Mouse (Mus musculus): Measurements from ENCODE around the gene Trnp1. TPM values are rescaled to one million over a fixed set of nuclear protein-coding genes. Genes with fewer than 3 reads are reported as not detected.
"Not testable (repeated sequence)": the region's sequence is repeated elsewhere in the genome, so short reads cannot be mapped to it uniquely, and the experiment has no call there.

Trnp1 gene
- polyA plus RNA-seq, 1 experiment: not detected

DNA sequence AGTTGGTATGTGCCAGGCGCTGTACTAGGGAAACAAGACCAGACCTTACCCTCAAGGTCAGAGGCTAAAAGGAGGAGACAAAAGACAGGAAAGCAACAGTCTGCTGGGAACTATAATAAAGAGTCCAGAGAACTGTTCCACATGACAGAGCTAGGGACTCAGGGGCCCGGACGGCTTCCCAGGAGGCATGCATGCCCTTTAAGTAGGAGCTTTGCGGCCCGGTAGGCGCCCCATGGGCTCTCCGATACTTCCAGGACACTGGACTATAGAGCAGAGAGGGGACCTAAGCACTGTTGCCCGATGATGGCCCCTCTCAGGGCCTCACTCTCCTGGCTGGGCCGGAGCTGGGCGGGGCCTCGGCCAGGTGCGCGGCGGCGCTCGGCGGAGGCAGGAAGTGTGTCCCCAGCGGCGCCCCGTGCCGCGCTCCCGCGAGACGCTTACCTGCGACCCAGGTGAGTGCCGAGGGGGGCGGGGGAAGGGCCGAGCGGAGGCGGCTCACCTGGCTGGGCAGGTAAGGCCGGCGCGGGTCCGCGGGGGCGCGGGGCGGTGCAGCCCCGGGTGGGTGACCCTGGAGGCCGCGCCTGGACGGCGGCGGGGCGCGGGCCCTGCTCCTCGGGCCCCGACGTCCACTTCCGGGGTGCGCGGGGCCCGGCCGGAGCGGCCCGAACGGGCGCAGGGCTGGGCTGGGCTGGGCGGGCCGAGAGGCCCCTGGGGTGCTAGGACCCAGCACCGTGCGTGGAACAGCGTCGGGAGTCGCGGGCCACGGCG, 20.4 kb upstream of the Trnp1 start, which contains the start of gene Kdf1:
Kdf1 (plus strand) TSS at position 363 of the 768 bp plus-strand sequence.
- Histone ChIP-seq H3K4me3 (replicated peaks) (peak within 1 kb of the TSS; percentile 52), H3K36me3 (ENCODE audit: control insufficient read depth) (no peaks in the 10 kb centered on the region), H3K9me3 (ENCODE audit: control insufficient read depth, low read length) (no peaks in the 10 kb centered on the region; the same call in 1 of the 2 replicates), H3K27me3 (ENCODE audit: control insufficient read depth) (peaks cover 46% of the 10 kb centered on the region), H3K4me1 (ENCODE audit: control insufficient read depth) (peaks cover 2% of the 10 kb centered on the region; the same call in 1 of the 2 replicates)
- TF ChIP-seq GATA1 (IDR thresholded peaks at IDR 0.05; ENCODE audit: low read length): no peak
- TF ChIP-seq TAL1 (IDR thresholded peaks at IDR 0.05; ENCODE audit: low read length): no peak

DNA sequence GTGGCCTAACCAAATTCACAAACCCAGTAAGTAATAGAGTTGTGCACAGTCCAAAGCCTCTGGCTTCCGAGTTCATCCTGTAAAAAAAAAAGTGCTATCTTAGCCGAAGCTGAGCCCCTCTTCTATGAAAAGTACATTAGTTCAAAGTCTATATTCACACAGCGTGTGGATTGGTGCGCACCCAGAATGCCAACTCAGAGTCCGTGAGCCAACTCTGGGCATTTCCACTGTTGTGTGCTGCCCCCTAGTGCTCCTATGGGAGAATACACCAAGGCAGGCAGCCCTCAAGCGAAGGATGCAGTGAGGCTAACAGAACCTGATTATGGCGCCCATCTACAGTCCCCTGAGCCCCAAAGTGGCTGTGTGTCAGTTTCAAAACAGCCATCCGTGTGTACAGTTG, 14.6 kb upstream of the Trnp1 start:
- H3K27me3 ChIP-seq (ENCODE audit: control insufficient read depth): peaks cover 10% of the 10 kb centered on the region

DNA sequence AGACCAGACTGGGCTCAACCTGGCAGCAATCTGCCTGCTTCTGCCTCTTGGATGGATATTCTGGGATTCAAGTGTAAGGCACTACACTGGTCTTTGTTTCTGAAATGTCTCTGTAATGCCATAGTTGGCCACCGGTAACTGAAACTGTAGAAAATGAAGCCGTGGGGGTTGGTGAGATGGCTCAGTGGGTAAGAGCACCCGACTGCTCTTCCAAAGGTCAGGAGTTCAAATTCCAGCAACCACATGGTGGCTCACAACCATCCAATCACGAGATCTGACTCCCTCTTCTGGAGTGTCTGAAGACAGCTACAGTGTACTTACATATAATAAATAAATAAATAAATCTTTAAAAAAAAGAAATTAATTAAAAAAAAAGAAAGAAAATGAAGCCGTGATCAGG, 14.2 kb upstream of the Trnp1 start:
- not testable (repeated sequence) for H3K4me1 ChIP-seq (ENCODE audit: control insufficient read depth); H3K4me3 ChIP-seq (replicated peaks); H3K36me3 ChIP-seq (ENCODE audit: control insufficient read depth); H3K9me3 ChIP-seq (ENCODE audit: control insufficient read depth, low read length); H3K27me3 ChIP-seq (ENCODE audit: control insufficient read depth)

More for the DNA sequence above, 14.6 kb upstream of the Trnp1 start:
- Histone ChIP-seq H3K4me3 (replicated peaks) (no peak overlapping the region), H3K9me3 (ENCODE audit: control insufficient read depth, low read length) (no peaks in the 10 kb centered on the region), H3K36me3 (ENCODE audit: control insufficient read depth) (no peaks in the 10 kb centered on the region), H3K4me1 (ENCODE audit: control insufficient read depth) (no peaks in the 10 kb centered on the region)
- no peak for TF ChIP-seq TAL1 (IDR thresholded peaks at IDR 0.05; ENCODE audit: low read length)
- no peak for TF ChIP-seq GATA1 (IDR thresholded peaks at IDR 0.05; ENCODE audit: low read length)

DNA sequence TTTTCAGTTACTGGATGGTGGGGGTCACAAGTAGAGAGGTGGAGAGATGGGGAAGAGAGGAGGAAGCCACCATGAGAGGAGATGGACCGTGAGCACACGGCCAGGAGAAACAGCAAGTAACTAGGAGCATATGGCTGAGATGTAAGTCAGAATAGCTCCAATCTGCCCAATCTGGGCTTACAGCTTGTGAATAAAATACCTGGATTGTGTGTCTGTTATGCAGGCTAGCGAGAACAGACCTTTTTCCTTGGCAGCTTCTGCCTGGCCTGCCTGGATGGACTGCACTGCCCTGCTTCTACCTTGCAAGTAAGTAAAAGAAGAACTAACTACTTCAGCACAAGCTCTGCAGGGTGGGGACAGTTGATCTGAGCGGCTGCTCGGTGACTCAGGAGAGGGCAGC, 12.7 kb upstream of the Trnp1 start:
- Histone ChIP-seq H3K36me3 (ENCODE audit: control insufficient read depth) (no peaks in the 10 kb centered on the region), H3K27me3 (ENCODE audit: control insufficient read depth) (peaks cover 16% of the 10 kb centered on the region), H3K9me3 (ENCODE audit: control insufficient read depth, low read length) (no peaks in the 10 kb centered on the region), H3K4me3 (replicated peaks) (no peak overlapping the region), H3K4me1 (ENCODE audit: control insufficient read depth) (no peaks in the 10 kb centered on the region)
- TF ChIP-seq TAL1 (IDR thresholded peaks at IDR 0.05; ENCODE audit: low read length) (no peak), GATA1 (IDR thresholded peaks at IDR 0.05; ENCODE audit: low read length) (no peak)

DNA sequence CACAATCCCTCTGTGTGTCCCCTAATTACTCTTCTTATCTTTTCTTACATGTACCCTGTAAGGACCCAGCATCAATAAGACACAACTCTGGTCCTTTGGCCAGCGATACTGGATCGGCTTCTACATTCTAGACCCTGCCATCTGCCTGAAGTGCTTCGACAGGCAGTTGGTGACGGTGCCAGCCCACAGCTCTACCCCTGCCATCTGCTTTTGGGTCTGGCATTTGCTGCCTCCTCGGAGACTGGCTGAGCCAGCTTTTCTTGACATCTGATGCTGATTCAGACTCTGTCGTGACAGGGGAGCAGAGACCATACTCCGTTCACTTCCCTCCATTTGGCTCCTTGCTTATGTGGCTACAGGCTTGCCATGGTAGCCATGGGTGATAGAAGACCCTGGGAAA, 10.6 kb upstream of the Trnp1 start:
- Histone ChIP-seq H3K9me3 (ENCODE audit: control insufficient read depth, low read length) (no peaks in the 10 kb centered on the region), H3K27me3 (ENCODE audit: control insufficient read depth) (peaks cover 32% of the 10 kb centered on the region)
- TF ChIP-seq TAL1 (IDR thresholded peaks at IDR 0.05; ENCODE audit: low read length) (no peak), GATA1 (IDR thresholded peaks at IDR 0.05; ENCODE audit: low read length) (no peak)

DNA sequence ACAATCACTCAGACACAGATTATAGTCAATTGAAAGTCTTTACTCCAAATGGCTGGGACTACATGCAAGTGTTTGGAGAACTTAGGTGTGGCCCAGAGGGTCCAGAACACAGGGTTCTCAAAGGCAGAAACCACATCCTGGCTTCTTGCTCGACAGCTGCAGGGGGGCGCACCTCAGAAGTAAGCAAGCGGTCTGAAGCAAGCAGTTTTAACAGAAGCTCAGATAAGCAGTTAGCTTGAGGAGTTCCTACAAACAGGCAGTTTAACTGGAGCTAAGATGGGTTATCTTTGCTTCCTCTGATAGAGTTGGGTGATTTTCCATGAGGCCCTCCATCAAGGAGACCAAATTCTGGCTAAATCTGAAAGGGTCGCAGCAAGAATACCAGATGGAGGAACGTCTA, 8.2 kb upstream of the Trnp1 start:
- no peaks in the 10 kb centered on the region for H3K4me1 ChIP-seq (ENCODE audit: control insufficient read depth)
- H3K4me3 ChIP-seq (replicated peaks): no peak overlapping the region
- H3K36me3 ChIP-seq (ENCODE audit: control insufficient read depth): no peaks in the 10 kb centered on the region
- H3K27me3 ChIP-seq (ENCODE audit: control insufficient read depth): peaks cover 53% of the 10 kb centered on the region
- no peaks in the 10 kb centered on the region for H3K9me3 ChIP-seq (ENCODE audit: control insufficient read depth, low read length)
- no peak for TF ChIP-seq GATA1 (IDR thresholded peaks at IDR 0.05; ENCODE audit: low read length)
- TF ChIP-seq TAL1 (IDR thresholded peaks at IDR 0.05; ENCODE audit: low read length): no peak

More for the DNA sequence above, 10.6 kb upstream of the Trnp1 start:
- Histone ChIP-seq H3K36me3 (ENCODE audit: control insufficient read depth) (no peaks in the 10 kb centered on the region), H3K4me3 (replicated peaks) (no peak overlapping the region), H3K4me1 (ENCODE audit: control insufficient read depth) (no peaks in the 10 kb centered on the region)

DNA sequence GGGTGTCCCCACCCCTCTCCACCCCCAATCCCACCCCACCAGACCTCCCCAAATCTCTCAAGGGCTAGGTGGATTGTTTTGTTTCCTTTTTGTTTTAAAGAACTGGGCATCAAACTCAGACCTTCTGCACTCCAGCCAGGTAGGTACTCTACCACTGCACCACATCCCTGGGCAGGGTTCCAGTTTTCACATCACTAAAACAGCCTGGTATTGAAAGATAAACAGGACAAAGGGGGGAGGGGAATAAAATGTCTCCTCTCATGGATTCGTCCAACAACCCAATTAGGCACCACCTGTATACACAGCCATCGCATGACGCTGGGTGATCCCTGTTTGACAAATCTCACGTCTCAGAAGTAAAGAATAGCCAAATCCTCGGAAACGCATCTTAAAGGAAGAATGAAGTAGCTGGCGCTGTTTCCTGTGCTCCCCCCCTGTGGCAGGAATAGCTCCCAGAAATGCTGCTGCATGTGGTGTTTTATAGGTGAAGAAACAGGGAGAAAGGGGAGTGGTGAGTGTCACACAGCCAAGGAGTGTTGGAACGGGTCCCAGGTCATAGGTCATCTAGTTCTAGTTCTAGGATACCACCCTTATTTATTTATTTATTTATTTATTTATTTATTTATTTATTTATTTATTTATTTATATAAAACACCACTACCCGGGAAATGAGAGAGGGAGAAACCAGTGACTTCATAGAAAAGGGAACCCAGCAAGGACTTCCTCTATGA, 6.6 kb upstream of the Trnp1 start:
- Histone ChIP-seq H3K9me3 (ENCODE audit: control insufficient read depth, low read length) (no peaks in the 10 kb centered on the region), H3K4me1 (ENCODE audit: control insufficient read depth) (no peaks in the 10 kb centered on the region), H3K27me3 (ENCODE audit: control insufficient read depth) (peaks cover 68% of the 10 kb centered on the region), H3K36me3 (ENCODE audit: control insufficient read depth) (no peaks in the 10 kb centered on the region), H3K4me3 (replicated peaks) (no peak overlapping the region)
- TF ChIP-seq GATA1 (IDR thresholded peaks at IDR 0.05; ENCODE audit: low read length) (no peak), TAL1 (IDR thresholded peaks at IDR 0.05; ENCODE audit: low read length) (no peak)

DNA sequence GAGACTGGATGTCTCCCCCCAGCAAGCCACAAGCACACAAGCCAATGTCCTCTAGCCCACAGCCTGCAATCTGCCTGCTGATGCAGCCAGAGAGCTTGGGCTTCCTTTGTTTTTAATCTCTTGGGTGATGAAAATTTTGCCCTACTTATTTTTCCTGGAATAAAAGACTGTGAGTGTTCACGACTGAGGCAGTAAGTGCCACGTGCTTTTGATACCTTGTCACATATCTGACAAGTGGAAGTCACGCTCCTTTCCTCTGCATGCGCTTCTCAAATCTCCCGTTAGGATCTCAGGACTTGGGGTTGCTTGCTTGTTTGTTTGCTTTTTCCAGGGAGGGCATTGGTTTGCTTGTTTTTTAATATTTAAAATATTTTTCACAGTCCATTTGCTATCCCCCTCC, 6.0 kb upstream of the Trnp1 start:
- Histone ChIP-seq H3K4me1 (ENCODE audit: control insufficient read depth) (no peaks in the 10 kb centered on the region), H3K27me3 (ENCODE audit: control insufficient read depth) (peaks cover 74% of the 10 kb centered on the region), H3K36me3 (ENCODE audit: control insufficient read depth) (no peaks in the 10 kb centered on the region), H3K4me3 (replicated peaks) (no peak overlapping the region), H3K9me3 (ENCODE audit: control insufficient read depth, low read length) (no peaks in the 10 kb centered on the region)
- TF ChIP-seq GATA1 (IDR thresholded peaks at IDR 0.05; ENCODE audit: low read length) (no peak), TAL1 (IDR thresholded peaks at IDR 0.05; ENCODE audit: low read length) (no peak)

DNA sequence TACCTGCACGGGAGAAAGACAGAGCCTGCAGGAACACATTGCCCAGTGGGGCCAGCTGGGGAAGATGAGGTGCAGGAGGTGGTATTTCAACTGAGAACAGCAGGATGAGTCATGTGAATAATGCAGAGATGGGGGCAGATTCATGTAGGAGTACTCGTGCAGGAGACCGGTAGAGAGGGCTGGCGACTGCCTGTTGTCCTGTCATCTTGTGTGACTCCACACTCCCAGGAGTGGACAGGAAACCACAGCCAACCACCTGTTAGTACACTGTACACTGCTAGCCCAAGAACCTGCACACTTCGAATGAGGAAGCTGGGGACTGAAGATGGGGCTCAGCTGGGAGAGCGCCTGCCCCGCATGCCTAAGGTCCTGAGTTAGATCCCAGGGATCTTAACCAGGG, 3.2 kb upstream of the Trnp1 start:
- no peak overlapping the region for H3K4me3 ChIP-seq (replicated peaks)
- H3K4me1 ChIP-seq (ENCODE audit: control insufficient read depth): peaks cover 11% of the 10 kb centered on the region
- H3K36me3 ChIP-seq (ENCODE audit: control insufficient read depth): no peaks in the 10 kb centered on the region
- H3K27me3 ChIP-seq (ENCODE audit: control insufficient read depth): peaks cover 93% of the 10 kb centered on the region
- no peaks in the 10 kb centered on the region; the same call in 1 of the 2 replicates for H3K9me3 ChIP-seq (ENCODE audit: control insufficient read depth, low read length)
- TF ChIP-seq GATA1 (IDR thresholded peaks at IDR 0.05; ENCODE audit: low read length): no peak
- no peak for TF ChIP-seq TAL1 (IDR thresholded peaks at IDR 0.05; ENCODE audit: low read length)
